Mouse (Mus musculus) heart, postnatal 0 days (tissue): ENCODE measurements at regions not wholly inside any gene's neighbourhood (a gene's known extent, or its start where the extent isn't known, plus 50 kb on each side); places are given as distances from the start of the nearest gene placed in this dataset.

Source experiments
- CTCF ChIP-seq: IDR thresholded peaks from 2 replicates; pipeline ENCODE4 v1.5.1; 2016; ENCODE audit warnings: antibody characterized with exemption, control low read depth, low read depth
- EP300 ChIP-seq: IDR thresholded peaks from 2 replicates; pipeline ENCODE4 v1.6.1; 2016; ENCODE audit warnings: antibody characterized with exemption, low read depth

DNA sequence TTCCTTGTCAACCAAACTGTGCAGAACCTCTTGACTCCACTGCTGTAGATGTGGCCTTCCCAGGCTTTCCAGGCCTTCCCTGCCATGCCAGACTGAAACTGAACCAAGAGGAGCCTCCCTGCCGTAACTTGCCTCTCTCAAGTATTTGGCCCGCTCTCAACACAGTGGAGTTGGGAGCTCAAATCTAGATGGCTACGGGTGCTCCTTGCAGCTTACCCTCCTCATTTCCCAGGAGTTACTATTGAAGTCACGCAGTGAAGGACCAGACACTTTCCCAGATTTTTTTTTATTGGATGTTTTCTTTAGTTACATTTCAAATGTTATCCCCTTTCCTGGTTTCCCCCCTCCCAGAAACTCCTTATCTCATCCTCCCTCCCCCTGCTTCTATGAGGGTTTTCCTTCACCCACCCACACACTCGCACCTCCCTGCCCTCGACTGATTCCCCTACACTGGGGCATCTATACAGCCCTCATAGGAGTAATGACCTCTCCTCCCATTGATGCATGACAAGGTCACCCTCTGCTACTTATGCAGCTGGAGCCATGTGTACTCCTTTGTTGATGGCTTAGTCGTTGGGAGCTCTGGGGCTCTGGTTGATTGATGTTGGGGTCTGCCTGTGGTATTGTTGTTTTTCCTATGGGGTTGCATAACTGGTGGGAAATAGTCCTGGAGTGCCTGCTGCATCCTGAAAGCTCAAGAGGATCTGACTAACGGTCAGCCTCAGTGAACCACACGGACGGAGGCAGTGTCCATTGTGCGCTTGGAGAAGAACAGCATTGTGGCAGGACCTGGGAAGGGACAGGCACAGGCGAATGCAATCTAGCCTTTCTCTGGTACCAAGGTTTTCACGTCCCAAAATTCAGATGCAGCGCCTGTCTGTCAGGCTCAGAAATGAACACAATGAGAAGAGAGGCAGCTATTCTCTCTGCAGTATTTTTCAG, 602.5 kb downstream of the Dok5 start:
- no peak for TF ChIP-seq EP300
- no peak for TF ChIP-seq CTCF
